26 mouse cellular contexts compared by ENCODE assay signal in the genomic region with DNA sequence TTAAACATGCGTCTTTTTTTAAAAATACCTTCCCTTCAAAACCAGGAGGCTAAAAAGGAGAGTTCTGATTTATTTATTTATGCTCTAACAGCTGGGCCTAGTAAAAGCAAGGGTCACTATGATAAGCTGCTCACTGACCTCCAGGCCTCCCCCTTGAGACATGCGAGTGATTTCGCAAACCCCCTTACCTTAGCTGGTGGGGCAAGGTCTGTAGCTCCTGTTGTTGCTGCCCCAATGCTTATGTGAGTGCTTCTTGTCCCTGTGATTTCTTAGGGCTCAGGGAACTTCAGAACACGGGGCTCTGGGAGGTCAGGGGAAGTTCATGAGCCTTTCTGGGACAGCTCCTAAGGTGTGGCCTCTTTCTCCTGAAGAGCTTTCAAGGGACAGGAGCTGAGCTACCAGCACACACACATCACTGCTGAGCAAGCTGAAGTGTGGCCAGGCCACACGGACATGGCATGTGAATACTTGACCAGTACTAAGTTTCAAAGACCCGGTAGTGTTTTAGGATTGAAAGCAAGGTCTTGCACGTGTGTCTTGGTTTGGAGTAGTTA.
DNase-seq lines count a peak whose midpoint lies in the region; ATAC-seq lines count a peak whose summit lies in the region.
"Had no signal": no experiment of that assay in that cellular context is flagged by ENCODE, and none has a peak within 500 bp of the region (broad histone marks: within the 10 kb centered on the region; RNA-seq: fewer than 3 reads in every experiment).

No protein-coding gene starts in this region.

- H3K27me3 ChIP-seq in kidney, embryonic 16.5 days (ENCODE audit: insufficient read depth, low read length), result no peaks in the 10 kb centered on the region
- no peaks in the 10 kb centered on the region for H3K27me3 ChIP-seq in kidney, embryonic 14.5 days (ENCODE audit: control insufficient read depth, insufficient read depth, low read length)
- H3K27me3 ChIP-seq in embryonic facial prominence, embryonic 10.5 days (replicated peaks; ENCODE audit: low read depth, poor library complexity, severe bottlenecking), result 0 out of 2 replicates have a peak, but pooled peaks cover under 1% of the 10 kb centered on the region
- H3K27me3 ChIP-seq in stomach, embryonic 16.5 days (ENCODE audit: control insufficient read depth, insufficient read depth, low read length), result no peaks in the 10 kb centered on the region
- H3K27me3 ChIP-seq: forebrain, embryonic 15.5 days; heart, embryonic 15.5 days; neural tube, embryonic 15.5 days had no signal

- no peak overlapping the region for H3K4me3 ChIP-seq in kidney, embryonic 16.5 days (ENCODE audit: low read length)
- H3K4me3 ChIP-seq in kidney, embryonic 14.5 days (ENCODE audit: low read length), result no peak overlapping the region
- H3K4me3 ChIP-seq in embryonic facial prominence, embryonic 10.5 days, result no peak overlapping the region
- H3K4me3 ChIP-seq in stomach, embryonic 16.5 days (replicated peaks; ENCODE audit: low read length), result no peak overlapping the region
- H3K4me3 ChIP-seq: forebrain, embryonic 15.5 days; heart, embryonic 15.5 days; limb, embryonic 10.5 days; midbrain, embryonic 10.5 days; neural tube, embryonic 15.5 days had no signal

- H3K27ac ChIP-seq in kidney, embryonic 16.5 days (ENCODE audit: low read length), result peak overlapping the region; percentile 66; the same call in 1 of the 2 replicates
- no peak overlapping the region for H3K27ac ChIP-seq in kidney, embryonic 14.5 days (ENCODE audit: low read depth, low read length)
- H3K27ac ChIP-seq in embryonic facial prominence, embryonic 10.5 days (replicated peaks), result peak overlapping the region; percentile 44
- H3K27ac ChIP-seq in stomach, embryonic 16.5 days (ENCODE audit: low read length), result peak overlapping the region; percentile 89
- H3K27ac ChIP-seq: forebrain, embryonic 15.5 days; heart, embryonic 15.5 days; hindbrain, embryonic 14.5 days; kidney, postnatal 0 days; limb, embryonic 10.5 days; macrophage; neural tube, embryonic 15.5 days had no signal

- peak; percentile 20 for DNase-seq in R1 (ENCODE audit: low read depth, low spot score)
- DNase-seq in embryonic facial prominence, embryonic 10.5 days (ENCODE audit: low spot score), result no peak
- DNase-seq in frontal cortex, postnatal 25 days (ENCODE audit: low spot score in 2 of 2), result no peak
- DNase-seq in spleen, adult 12 weeks (ENCODE audit: low spot score), result no peak
- DNase-seq: adrenal gland, postnatal 14 days; cerebellum, adult 2 months; cerebellum, postnatal 25 days; embryo, embryonic 11 days; gastrocnemius, postnatal 36 days; heart, postnatal 36 days; liver; liver, postnatal 0 days; right cerebral cortex, adult 18-20 months; thymus, postnatal 14 days had no signal

- H3K9me3 ChIP-seq in kidney, embryonic 16.5 days (ENCODE audit: low read length), result no peaks in the 10 kb centered on the region
- no peaks in the 10 kb centered on the region for H3K9me3 ChIP-seq in kidney, embryonic 14.5 days (ENCODE audit: control insufficient read depth, low read length)
- no peaks in the 10 kb centered on the region for H3K9me3 ChIP-seq in embryonic facial prominence, embryonic 10.5 days
- H3K9me3 ChIP-seq in stomach, embryonic 16.5 days (replicated peaks; ENCODE audit: control insufficient read depth, low read length), result no peaks in the 10 kb centered on the region
- H3K9me3 ChIP-seq: forebrain, embryonic 15.5 days; heart, embryonic 15.5 days; limb, embryonic 10.5 days; midbrain, embryonic 10.5 days; neural tube, embryonic 15.5 days had no signal

- peaks cover 40% of the 10 kb centered on the region for H3K4me1 ChIP-seq in kidney, embryonic 16.5 days (ENCODE audit: insufficient read depth, low read length)
- peaks cover 17% of the 10 kb centered on the region; the same call in 1 of the 2 replicates for H3K4me1 ChIP-seq in kidney, embryonic 14.5 days (ENCODE audit: control insufficient read depth, insufficient read depth, low read length)
- peaks cover 34% of the 10 kb centered on the region for H3K4me1 ChIP-seq in embryonic facial prominence, embryonic 10.5 days
- H3K4me1 ChIP-seq in stomach, embryonic 16.5 days (ENCODE audit: control insufficient read depth, insufficient read depth, low read length), result peaks cover 5% of the 10 kb centered on the region
- H3K4me1 ChIP-seq: forebrain, embryonic 15.5 days; heart, embryonic 15.5 days had no signal

- H3K9ac ChIP-seq in kidney, embryonic 16.5 days (replicated peaks; ENCODE audit: low read length), result no peak overlapping the region
- H3K9ac ChIP-seq in kidney, embryonic 14.5 days (ENCODE audit: low read depth, low read length), result no peak overlapping the region
- H3K9ac ChIP-seq in stomach, embryonic 16.5 days (ENCODE audit: low read length), result no peak overlapping the region; the same call in 1 of the 2 replicates
- H3K9ac ChIP-seq: forebrain, embryonic 15.5 days; heart, embryonic 15.5 days; hindbrain, embryonic 14.5 days; liver, postnatal 0 days; neural tube, embryonic 15.5 days had no signal

- peaks cover 6% of the 10 kb centered on the region; the same call in 1 of the 2 replicates for H3K36me3 ChIP-seq in kidney, embryonic 16.5 days (ENCODE audit: insufficient read depth, low read length)
- H3K36me3 ChIP-seq in kidney, embryonic 14.5 days (ENCODE audit: control insufficient read depth, insufficient read depth, low read length), result no peaks in the 10 kb centered on the region; the same call in 1 of the 2 replicates
- peaks cover 14% of the 10 kb centered on the region for H3K36me3 ChIP-seq in embryonic facial prominence, embryonic 10.5 days (replicated peaks)
- no peaks in the 10 kb centered on the region for H3K36me3 ChIP-seq in stomach, embryonic 16.5 days (ENCODE audit: control insufficient read depth, insufficient read depth, low read length)
- H3K36me3 ChIP-seq: forebrain, embryonic 15.5 days; heart, embryonic 15.5 days; limb, embryonic 10.5 days; neural tube, embryonic 15.5 days had no signal

- 72% methylated on average over 7 of the region's 7 CpGs for WGBS in kidney, embryonic 16.5 days
- 65% methylated on average over 7 of the region's 7 CpGs for WGBS in kidney, embryonic 14.5 days
- WGBS in embryonic facial prominence, embryonic 10.5 days, result 64% methylated on average over 7 of the region's 7 CpGs
- WGBS in stomach, embryonic 16.5 days, result 63% methylated on average over 7 of the region's 7 CpGs

- ATAC-seq in kidney, embryonic 16.5 days (ENCODE audit: low FRiP score, low TSS enrichment), result peak; percentile 41; the same call in 1 of the 2 replicates
- no peak; the same call in 1 of the 2 replicates for ATAC-seq in kidney, embryonic 14.5 days (ENCODE audit: low FRiP score, low TSS enrichment)
- peak; percentile 60 for ATAC-seq in stomach, embryonic 16.5 days (ENCODE audit: insufficient read depth, low FRiP score)
- ATAC-seq: activated CD4-positive, CD25-positive, alpha-beta regulatory T cell, adult 4 months; forebrain, embryonic 15.5 days; liver, postnatal 0 days had no signal

- no peak overlapping the region for H3K4me2 ChIP-seq in kidney, embryonic 16.5 days (replicated peaks; ENCODE audit: low read depth, low read length)
- no peak overlapping the region for H3K4me2 ChIP-seq in kidney, embryonic 14.5 days (replicated peaks; ENCODE audit: low read depth, low read length)
- no peak overlapping the region for H3K4me2 ChIP-seq in stomach, embryonic 16.5 days (ENCODE audit: low read depth, low read length)
- H3K4me2 ChIP-seq: forebrain, embryonic 15.5 days; heart, embryonic 15.5 days; hindbrain, embryonic 14.5 days; neural tube, embryonic 15.5 days had no signal
